Mouse (Mus musculus): ENCODE measurements around the gene Polr2l.

DNA sequence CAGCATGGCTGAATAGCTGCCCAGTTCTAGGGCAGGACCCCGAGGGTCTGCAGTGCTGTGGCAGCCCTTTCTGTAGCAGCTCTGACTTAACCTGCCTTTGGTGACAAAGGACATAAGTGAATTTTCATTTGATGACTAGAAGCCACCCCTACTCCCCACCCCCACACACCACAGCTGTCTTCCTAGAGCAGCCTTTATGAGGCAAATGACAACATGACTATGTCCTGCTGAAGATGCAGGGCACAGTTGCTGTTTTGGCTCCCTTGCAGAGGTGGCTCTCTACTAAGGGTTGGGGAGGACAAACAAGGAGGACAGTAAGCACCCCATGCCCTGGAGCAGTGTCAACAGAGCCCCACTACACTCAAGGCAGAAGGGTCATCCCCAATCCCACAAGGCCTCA lies 44.9 kb upstream of the Polr2l start:
- TF ChIP-seq CTCF (IDR thresholded peaks at IDR 0.05; ENCODE audit: control insufficient read depth, insufficient read depth, insufficient replicate concordance, low read depth, low read length), result no peak
- TF ChIP-seq POLR2A (IDR thresholded peaks at IDR 0.05; ENCODE audit: control insufficient read depth, low read depth, low read length), result no peak
